Mouse (Mus musculus): Measurements from ENCODE around the gene Stxbp6. TPM values are rescaled to one million over a fixed set of nuclear protein-coding genes. Genes with fewer than 3 reads are reported as not detected.

Gene Stxbp6
- polyA plus RNA-seq, 1 experiment from 2014 or later = 12.4 TPM

DNA sequence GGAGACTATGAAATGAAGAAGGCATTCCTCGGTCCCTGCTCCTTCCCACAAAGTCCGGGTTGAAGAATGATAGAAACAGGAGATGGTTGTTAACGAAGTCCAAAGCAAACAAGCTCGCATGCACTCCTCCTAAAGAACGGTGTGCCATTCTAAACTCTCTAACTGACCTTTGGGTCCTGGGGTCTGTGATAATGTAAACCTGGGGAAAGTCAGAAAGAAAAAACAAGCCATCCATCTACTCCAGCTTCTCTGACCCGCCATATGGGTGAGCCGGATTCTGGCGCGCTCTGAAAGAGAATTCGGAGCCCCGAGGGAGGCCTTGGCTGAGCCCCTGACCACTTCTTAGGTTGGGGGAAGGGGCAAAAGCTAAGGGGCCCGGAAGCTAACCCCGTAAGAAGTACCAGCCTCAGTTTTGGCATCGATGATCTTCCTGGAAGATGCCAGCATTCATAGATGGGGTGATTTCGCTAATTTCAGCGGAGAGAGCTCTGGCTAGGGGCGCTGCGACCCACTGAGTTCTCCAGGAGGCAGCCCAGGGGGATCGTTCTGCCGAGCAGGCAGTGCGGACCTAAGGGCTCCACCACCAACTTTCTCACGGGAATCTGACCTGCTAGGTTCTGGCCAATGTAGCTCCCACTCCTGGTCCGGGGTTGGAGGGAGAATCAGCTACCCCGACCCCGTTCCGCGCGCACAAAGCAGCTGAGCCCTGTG lies 1.0 kb downstream of the Stxbp6 start:
- H3K4me3 ChIP-seq = peak overlapping the region; percentile 73
- under 1% methylated on average over 28 of the region's 28 CpGs for WGBS
- peaks cover 21% of the 10 kb centered on the region for H3K27me3 ChIP-seq
- peak overlapping the region; percentile 83 for H3K9ac ChIP-seq
- peak overlapping the region; percentile 99 for H3K4me2 ChIP-seq
- ATAC-seq (ENCODE audit: low FRiP score) = peak; percentile 68
- peaks cover 24% of the 10 kb centered on the region for H3K4me1 ChIP-seq (replicated peaks)
- peak overlapping the region; percentile 79 for H3K27ac ChIP-seq
- no peaks in the 10 kb centered on the region for H3K9me3 ChIP-seq
- H3K36me3 ChIP-seq = no peaks in the 10 kb centered on the region

DNA sequence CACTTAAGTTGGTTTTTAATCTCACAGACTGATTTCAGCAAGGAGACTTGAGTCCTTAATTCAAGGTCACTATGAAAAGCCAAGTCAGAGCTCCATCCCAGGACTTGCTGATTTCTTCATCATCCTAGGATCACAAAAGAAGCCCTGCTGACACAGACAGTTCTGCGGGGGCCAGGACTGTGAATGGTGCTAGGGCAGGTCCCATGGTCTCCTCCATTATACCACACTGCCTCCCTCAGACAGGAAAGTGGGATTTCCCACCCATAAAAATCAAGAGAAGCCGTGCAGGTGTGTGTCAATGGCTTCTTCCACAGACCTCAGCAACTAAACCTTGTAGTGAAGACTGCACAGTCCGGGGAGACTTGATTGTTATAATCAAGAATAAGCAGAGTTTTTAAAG lies 2.3 kb downstream of the Stxbp6 start:
- Histone ChIP-seq H3K36me3 (no peaks in the 10 kb centered on the region), H3K4me2 (no peak overlapping the region), H3K4me3 (no peak overlapping the region), H3K9ac (no peak overlapping the region), H3K27ac (no peak overlapping the region), H3K9me3 (no peaks in the 10 kb centered on the region), H3K4me1 (replicated peaks) (peaks cover 31% of the 10 kb centered on the region), H3K27me3 (peaks cover 21% of the 10 kb centered on the region)
- WGBS = 54% methylated on average over 3 of the region's 3 CpGs
- no peak for ATAC-seq (ENCODE audit: low FRiP score)

DNA sequence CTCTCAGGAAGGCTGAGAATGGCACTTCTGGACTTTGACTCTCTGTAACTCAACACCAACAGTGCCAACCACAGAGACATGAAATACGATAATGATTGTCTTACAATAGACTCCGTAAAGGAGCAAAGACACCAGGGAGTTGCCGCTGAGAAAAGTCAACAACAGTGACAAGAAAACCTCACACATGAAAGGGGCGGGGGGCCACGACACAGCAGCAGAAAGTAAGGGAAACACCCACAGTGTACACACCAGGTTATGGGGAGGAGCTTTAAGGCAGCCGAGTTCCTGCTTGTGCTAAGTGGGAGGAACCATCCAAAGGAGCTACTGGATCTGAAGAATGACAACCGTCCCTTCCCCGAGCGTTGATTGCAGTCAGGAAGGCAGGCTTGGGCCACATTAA lies 4.3 kb downstream of the Stxbp6 start:
- Histone ChIP-seq H3K9me3 (no peaks in the 10 kb centered on the region), H3K27ac (no peak overlapping the region), H3K4me2 (no peak overlapping the region), H3K27me3 (peaks cover 12% of the 10 kb centered on the region; the same call in 1 of the 2 replicates), H3K36me3 (no peaks in the 10 kb centered on the region), H3K9ac (no peak overlapping the region), H3K4me1 (replicated peaks) (peaks cover 29% of the 10 kb centered on the region), H3K4me3 (no peak overlapping the region)
- ATAC-seq (ENCODE audit: low FRiP score) = no peak
- 63% methylated on average over 9 of the region's 9 CpGs for WGBS

DNA sequence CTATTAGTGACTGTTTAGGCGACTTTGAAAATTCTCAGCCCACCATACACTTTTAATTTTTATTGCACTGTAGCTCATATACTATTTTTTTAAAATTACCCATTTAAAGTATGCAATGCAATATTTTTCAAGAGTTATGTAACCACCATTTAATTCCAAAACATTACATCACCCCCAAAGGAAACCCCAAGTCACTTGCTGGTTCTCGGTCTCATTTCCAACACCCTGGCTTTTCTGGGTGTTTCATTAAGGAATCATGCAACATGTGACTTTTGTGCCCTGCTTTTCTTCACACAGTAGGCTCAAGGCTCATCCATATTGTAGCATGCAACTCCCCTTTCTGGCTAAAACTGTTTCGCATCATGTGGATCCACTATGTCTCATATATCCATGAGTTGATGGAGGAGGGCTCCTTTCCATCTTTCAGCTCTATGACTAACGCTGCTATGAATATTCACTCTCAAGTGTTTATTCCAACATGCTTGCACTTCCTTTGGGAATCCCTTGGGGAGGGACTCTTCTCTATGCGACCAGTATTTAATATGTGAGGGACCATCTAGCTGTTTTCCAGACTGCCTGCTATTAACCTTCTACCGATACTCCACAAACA lies 6.3 kb downstream of the Stxbp6 start:
- Histone ChIP-seq H3K9ac (no peak overlapping the region), H3K27ac (no peak overlapping the region), H3K36me3 (no peaks in the 10 kb centered on the region), H3K9me3 (no peaks in the 10 kb centered on the region), H3K4me3 (no peak overlapping the region), H3K4me2 (no peak overlapping the region), H3K27me3 (peaks cover 9% of the 10 kb centered on the region; the same call in 1 of the 2 replicates), H3K4me1 (replicated peaks) (peaks cover 14% of the 10 kb centered on the region)
- no peak for ATAC-seq (ENCODE audit: low FRiP score)
- 82% methylated on average over 6 of the region's 6 CpGs for WGBS

DNA sequence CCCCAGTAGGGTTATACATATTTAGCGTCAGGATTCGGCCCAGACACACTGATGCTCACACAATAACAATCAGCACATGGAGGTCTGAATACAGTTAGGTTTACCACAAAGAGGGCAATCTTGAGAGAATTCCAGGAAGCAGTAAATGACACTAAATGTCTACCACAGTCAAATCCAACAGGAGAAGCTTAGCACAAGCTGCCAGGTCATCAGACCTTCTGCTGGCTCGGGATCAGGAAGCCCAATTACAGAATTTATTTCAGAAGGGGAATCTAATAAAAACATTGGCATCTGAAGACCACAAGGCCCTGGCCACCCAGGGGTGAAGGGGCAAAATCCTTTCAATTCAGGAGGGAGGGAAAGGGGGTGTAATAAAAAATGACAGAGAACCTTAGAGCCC lies 6.8 kb downstream of the Stxbp6 start:
- 57% methylated on average over 3 of the region's 3 CpGs for WGBS
- H3K27ac ChIP-seq = no peak overlapping the region

DNA sequence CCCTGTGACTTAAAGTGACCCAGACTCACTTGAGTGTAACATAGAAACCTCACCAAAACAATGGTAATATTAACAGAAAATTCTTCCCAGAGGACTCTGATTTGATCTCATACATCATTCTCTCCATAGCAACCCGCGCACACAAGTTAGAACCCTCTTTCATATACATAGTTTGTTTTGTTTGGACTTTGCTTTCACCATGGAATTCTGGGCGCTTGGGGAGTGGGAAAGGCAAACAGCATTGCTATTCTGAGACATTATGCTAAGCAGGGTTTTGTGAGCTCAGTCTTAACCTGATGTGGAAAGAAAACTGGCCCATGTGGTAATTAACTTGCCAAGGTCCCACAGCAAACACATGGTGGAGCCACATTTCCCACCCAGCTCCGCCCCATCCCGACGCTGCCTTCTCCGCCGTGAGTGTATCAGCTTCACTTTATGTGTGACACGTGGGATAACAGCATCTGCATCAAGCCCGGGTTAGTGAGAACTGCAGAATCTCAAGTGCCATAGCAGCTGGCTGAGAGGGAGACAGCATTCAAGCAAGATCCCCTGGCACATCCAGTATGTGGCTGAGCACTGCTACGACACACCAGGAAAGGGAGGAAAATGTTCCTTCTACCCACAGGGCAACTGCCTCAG lies 7.3 kb downstream of the Stxbp6 start:
- ATAC-seq (ENCODE audit: low FRiP score) = 0 out of 2 replicates have a peak, but pooled peaks have one; percentile 34
- Histone ChIP-seq H3K27ac (no peak overlapping the region), H3K9ac (no peak overlapping the region), H3K4me2 (peak overlapping the region; percentile 28; the same call in 1 of the 2 replicates), H3K4me1 (replicated peaks) (peaks cover 9% of the 10 kb centered on the region), H3K4me3 (no peak overlapping the region), H3K27me3 (peaks cover 8% of the 10 kb centered on the region; the same call in 1 of the 2 replicates), H3K36me3 (no peaks in the 10 kb centered on the region), H3K9me3 (no peaks in the 10 kb centered on the region)
- 37% methylated on average over 11 of the region's 11 CpGs for WGBS

More for the DNA sequence above, 6.8 kb downstream of the Stxbp6 start:
- ATAC-seq (ENCODE audit: low FRiP score) = no peak
- Histone ChIP-seq H3K9me3 (no peaks in the 10 kb centered on the region), H3K27me3 (peaks cover 9% of the 10 kb centered on the region; the same call in 1 of the 2 replicates), H3K4me1 (replicated peaks) (peaks cover 9% of the 10 kb centered on the region), H3K36me3 (no peaks in the 10 kb centered on the region), H3K4me2 (0 out of 2 replicates have a peak overlapping the region, but pooled peaks have one; percentile 28), H3K4me3 (no peak overlapping the region), H3K9ac (no peak overlapping the region)

DNA sequence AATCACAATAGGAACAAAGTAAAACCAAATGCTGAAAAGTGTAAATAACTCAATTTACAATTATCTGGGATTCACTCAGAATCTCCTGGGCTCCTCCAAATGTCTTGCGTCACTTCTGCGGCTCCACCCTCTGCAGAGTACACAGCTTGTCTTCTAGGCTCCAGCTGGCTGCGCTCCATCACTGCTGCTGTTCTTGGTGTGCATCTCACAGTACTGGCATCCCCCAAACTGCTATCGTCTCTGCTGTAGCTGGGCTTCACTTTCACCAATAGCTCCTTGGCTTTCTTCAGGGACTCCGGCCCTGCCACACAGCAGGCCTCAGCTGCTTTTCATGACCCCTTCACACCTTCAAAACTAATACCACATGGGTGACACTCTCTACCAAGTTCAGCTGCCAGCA lies 10.9 kb downstream of the Stxbp6 start:
- ATAC-seq (ENCODE audit: low FRiP score) = no peak
- Histone ChIP-seq H3K27me3 (no peaks in the 10 kb centered on the region), H3K4me1 (replicated peaks) (peaks cover 9% of the 10 kb centered on the region), H3K4me3 (no peak overlapping the region), H3K4me2 (no peak overlapping the region), H3K27ac (no peak overlapping the region), H3K9me3 (no peaks in the 10 kb centered on the region), H3K36me3 (no peaks in the 10 kb centered on the region), H3K9ac (no peak overlapping the region)
- WGBS = 86% methylated on average over 5 of the region's 5 CpGs

DNA sequence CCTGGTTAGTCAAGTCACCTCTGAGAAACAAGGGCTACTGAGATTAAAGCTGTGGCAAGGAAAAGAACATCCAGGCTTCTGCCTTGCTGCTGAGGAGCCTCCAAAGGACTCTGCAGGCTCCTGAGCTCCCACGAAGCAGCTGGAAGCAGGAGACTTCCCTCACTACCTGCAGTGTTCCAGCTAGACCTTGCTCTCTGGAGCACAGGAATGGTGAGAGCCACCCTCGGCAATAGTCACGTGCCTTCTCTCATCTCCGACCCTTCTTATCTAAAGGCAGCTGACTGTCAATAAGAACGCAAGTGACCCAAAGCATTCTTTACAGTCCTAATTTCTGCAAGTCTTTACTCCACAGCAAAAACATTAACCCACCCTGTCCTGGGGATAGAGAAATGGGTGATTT lies 13.2 kb downstream of the Stxbp6 start:
- no peak overlapping the region for H3K9ac ChIP-seq
- H3K4me1 ChIP-seq (replicated peaks) = no peaks in the 10 kb centered on the region
- H3K27ac ChIP-seq = no peak overlapping the region
- no peaks in the 10 kb centered on the region for H3K9me3 ChIP-seq
- 76% methylated on average over 5 of the region's 5 CpGs for WGBS
- H3K4me2 ChIP-seq = no peak overlapping the region
- H3K36me3 ChIP-seq = no peaks in the 10 kb centered on the region
- ATAC-seq (ENCODE audit: low FRiP score) = no peak
- no peak overlapping the region for H3K4me3 ChIP-seq
- no peaks in the 10 kb centered on the region for H3K27me3 ChIP-seq

DNA sequence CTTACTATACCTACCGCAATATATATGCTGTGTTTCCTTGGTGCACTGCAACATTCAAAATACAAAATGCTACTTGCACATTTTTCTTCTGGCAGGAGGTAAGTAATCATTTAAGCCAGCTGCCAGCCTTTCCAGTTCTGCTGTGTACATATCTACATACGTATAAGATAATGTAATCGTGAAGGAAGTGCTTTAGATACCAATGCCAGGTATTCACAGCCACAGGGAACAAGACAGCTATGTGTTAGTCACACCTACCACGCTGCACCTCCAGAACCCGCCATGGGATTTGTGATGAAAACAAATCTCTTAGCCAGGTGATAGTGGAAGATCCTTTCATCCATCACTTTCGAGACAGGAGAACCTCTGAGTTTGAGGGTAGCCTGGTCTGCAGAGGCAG lies 13.7 kb downstream of the Stxbp6 start:
- Histone ChIP-seq H3K27me3 (no peaks in the 10 kb centered on the region), H3K9me3 (no peaks in the 10 kb centered on the region)

DNA sequence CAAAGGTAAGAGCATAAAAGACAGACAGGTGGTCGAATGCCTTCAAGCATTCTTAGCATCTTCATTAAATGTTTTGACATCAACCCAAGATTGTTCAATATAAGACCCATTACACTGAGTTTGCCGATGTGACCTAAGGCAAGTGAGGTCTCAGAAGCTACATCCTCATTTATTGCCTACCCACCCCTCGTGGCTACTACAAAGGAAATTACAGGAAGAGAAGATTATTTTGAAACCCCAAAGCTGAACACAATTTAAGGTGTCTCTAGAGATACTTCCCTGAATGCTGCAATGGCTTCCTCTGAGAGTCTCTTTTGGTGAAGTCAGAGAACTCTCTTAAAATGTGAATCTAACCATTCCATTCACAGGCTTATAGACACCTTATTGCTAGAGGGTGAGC lies 16.5 kb downstream of the Stxbp6 start:
- no peaks in the 10 kb centered on the region for H3K36me3 ChIP-seq
- no peak overlapping the region for H3K27ac ChIP-seq
- WGBS = 84% methylated on average over 3 of the region's 3 CpGs
- no peak overlapping the region for H3K4me3 ChIP-seq
- H3K9me3 ChIP-seq = no peaks in the 10 kb centered on the region
- ATAC-seq (ENCODE audit: low FRiP score) = no peak
- H3K4me2 ChIP-seq = no peak overlapping the region
- H3K9ac ChIP-seq = no peak overlapping the region
- H3K27me3 ChIP-seq = no peaks in the 10 kb centered on the region
- no peaks in the 10 kb centered on the region for H3K4me1 ChIP-seq (replicated peaks)

More for the DNA sequence above, 13.7 kb downstream of the Stxbp6 start:
- 91% methylated on average over 6 of the region's 6 CpGs for WGBS
- ATAC-seq (ENCODE audit: low FRiP score) = no peak
- Histone ChIP-seq H3K9ac (no peak overlapping the region), H3K4me2 (no peak overlapping the region), H3K4me1 (replicated peaks) (no peaks in the 10 kb centered on the region), H3K4me3 (no peak overlapping the region), H3K36me3 (no peaks in the 10 kb centered on the region), H3K27ac (no peak overlapping the region)

DNA sequence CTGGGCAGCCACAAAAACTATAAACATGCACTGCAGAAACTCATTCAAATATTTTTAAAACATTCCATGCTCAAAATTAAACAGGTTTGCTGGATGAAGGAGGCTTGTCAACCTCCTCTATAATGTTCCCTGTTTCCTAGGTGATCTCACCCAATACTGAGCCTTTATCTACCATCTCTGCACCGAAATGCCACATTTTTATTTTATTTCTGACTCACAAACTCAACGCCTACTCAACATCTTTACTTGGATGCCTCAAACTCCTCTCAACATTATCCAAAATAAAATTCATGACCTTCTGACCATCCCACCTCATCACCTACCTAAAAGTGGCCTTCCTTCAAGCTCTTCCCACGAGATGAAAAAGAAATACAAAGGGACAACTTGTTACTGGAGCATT lies 18.1 kb downstream of the Stxbp6 start:
- H3K4me2 ChIP-seq = no peak overlapping the region
- no peak for ATAC-seq (ENCODE audit: low FRiP score)
- no peaks in the 10 kb centered on the region for H3K36me3 ChIP-seq
- H3K9ac ChIP-seq = no peak overlapping the region
- H3K4me3 ChIP-seq = no peak overlapping the region
- H3K27ac ChIP-seq = no peak overlapping the region
- H3K4me1 ChIP-seq (replicated peaks) = no peaks in the 10 kb centered on the region
- H3K27me3 ChIP-seq = no peaks in the 10 kb centered on the region
- 83% methylated on average over 3 of the region's 3 CpGs for WGBS
- no peaks in the 10 kb centered on the region for H3K9me3 ChIP-seq

DNA sequence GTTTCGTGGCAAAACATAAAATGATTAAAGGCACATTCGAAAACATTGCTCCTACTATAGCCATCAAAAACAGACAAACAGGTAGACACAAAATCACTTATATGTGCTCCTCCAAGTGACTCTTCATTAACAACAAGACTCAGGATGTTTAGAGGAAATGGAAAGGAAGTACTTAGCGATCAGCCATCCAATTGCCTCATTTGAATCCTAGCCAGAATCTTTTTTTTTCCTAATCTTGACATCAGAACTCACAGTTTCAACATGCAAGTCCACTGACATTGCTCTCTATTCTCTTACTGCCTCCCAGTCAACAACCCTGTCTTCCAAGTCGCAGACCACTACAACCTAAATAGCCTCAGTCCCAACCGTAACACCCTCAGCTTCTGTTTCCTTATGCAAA lies 21.2 kb downstream of the Stxbp6 start:
- Histone ChIP-seq H3K4me3 (no peak overlapping the region), H3K4me1 (replicated peaks) (no peaks in the 10 kb centered on the region), H3K9ac (no peak overlapping the region), H3K27me3 (no peaks in the 10 kb centered on the region), H3K36me3 (no peaks in the 10 kb centered on the region), H3K9me3 (no peaks in the 10 kb centered on the region), H3K4me2 (no peak overlapping the region), H3K27ac (no peak overlapping the region)
- no peak for ATAC-seq (ENCODE audit: low FRiP score)
- 93% methylated on average over 5 of the region's 5 CpGs for WGBS
